Mouse (Mus musculus) heart, postnatal 0 days (tissue): ENCODE measurements around the gene 4933405O20Rik.

Experiments used
- CTCF ChIP-seq: IDR thresholded peaks from 2 replicates; pipeline ENCODE4 v1.5.1; 2016; ENCODE audit warnings: antibody characterized with exemption, control low read depth, low read depth
- EP300 ChIP-seq: IDR thresholded peaks from 2 replicates; pipeline ENCODE4 v1.6.1; 2016; ENCODE audit warnings: antibody characterized with exemption, low read depth

DNA sequence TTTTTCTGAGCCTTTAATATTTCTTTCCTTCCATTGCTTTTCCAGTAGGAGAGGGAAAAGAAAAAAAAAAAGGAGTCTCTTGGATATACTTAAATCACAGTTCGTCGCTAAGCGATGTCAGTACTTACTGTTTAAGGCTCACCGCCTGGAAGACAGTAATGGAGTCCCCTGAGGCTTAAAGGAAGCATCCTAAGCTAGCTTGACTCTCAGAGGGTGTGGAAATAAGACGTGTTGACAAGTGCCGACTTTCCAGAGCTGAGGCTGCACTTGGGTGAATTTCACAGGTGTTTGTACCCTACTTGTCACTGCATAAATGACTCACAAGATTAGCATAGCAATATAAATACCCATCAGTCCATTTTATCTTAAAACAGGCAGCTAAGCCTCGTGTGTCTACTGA lies 25.1 kb upstream of the 4933405O20Rik start:
- no peak for TF ChIP-seq CTCF
- no peak for TF ChIP-seq EP300
